Mouse (Mus musculus) cortical plate, adult 2 months (tissue): ENCODE data around the gene Ccdc106.

Source experiments
- CTCF ChIP-seq: fragments of 200-500 bp; IDR thresholded peaks from 2 replicates; pipeline ENCODE4 v1.5.1; 2011; ENCODE audit warnings: mild to moderate bottlenecking, control low read depth, low read length; ENCODE audit not compliant: insufficient read depth; ENCODE audit errors: extremely low read depth
- POLR2A ChIP-seq: fragments of 200-500 bp; IDR thresholded peaks from 2 replicates; pipeline ENCODE4 v1.6.1; 2011; ENCODE audit warnings: mild to moderate bottlenecking, low read length, control low read depth; ENCODE audit not compliant: insufficient read depth; ENCODE audit errors: extremely low read depth

- no peak for TF ChIP-seq CTCF
- TF ChIP-seq POLR2A, result no peak
Measured at GRCm38 (mm10) chr7:5059421-5059820, 39.1 kb downstream of the Ccdc106 start.
